Mouse (Mus musculus) midbrain, postnatal 0 days (tissue): ENCODE results near the gene Ccm2l. TPM values are rescaled to one million over a fixed set of nuclear protein-coding genes. Genes with fewer than 3 reads are reported as not detected.
A peak's percentile ranks its signal among the peaks of the same experiment; 100 is the strongest.

Source experiments
- ATAC-seq: fragments of 200-750 bp; cut with Nextera tagmentation; 2 replicates; pipeline ENCODE4 v1.8.0; 2017; ENCODE audit warnings: moderate number of reproducible peaks, mild to moderate bottlenecking, moderate TSS enrichment, moderate library complexity; ENCODE audit not compliant: low FRiP score
- DNase-seq: peaks from one replicate; pipeline ENCODE4 v3.0.0-alpha.2; 2015; ENCODE audit warnings: low spot score
- H3K27ac ChIP-seq: fragments of 300-500 bp; sonication (generic); 2 replicates; pipeline ENCODE4 v1.5.1; 2014; ENCODE audit warnings: low read depth, mild to moderate bottlenecking, low read length, mixed read lengths
- H3K27me3 ChIP-seq: fragments of 300-500 bp; sonication (generic); 2 replicates; pipeline ENCODE4 v1.6.1; 2014; ENCODE audit warnings: low read length, control low read depth, mixed read lengths; ENCODE audit not compliant: insufficient read depth
- H3K36me3 ChIP-seq: fragments of 300-500 bp; sonication (generic); 2 replicates; pipeline ENCODE4 v1.6.1; 2014; ENCODE audit warnings: low read length, control low read depth, mixed read lengths; ENCODE audit not compliant: insufficient read depth
- H3K4me1 ChIP-seq: fragments of 300-500 bp; sonication (generic); 2 replicates; pipeline ENCODE4 v1.6.1; 2014; ENCODE audit warnings: mild to moderate bottlenecking, control low read depth, antibody characterized with exemption, low read length, mixed read lengths; ENCODE audit not compliant: insufficient read depth
- H3K4me2 ChIP-seq: fragments of 300-500 bp; sonication (generic); 2 replicates; pipeline ENCODE4 v1.6.1; 2014; ENCODE audit warnings: low read depth, mild to moderate bottlenecking, low read length, mixed read lengths; ENCODE audit not compliant: poor library complexity, severe bottlenecking
- H3K4me3 ChIP-seq: fragments of 300-500 bp; sonication (generic); 2 replicates; pipeline ENCODE4 v1.5.1; 2014; ENCODE audit warnings: low read depth, mild to moderate bottlenecking, low read length, moderate library complexity
- H3K9ac ChIP-seq: fragments of 300-500 bp; sonication (generic); replicated peaks from 2 replicates; pipeline ENCODE4 v1.6.1; 2014; ENCODE audit warnings: mild to moderate bottlenecking, low read length, moderate library complexity, mixed read lengths; ENCODE audit not compliant: poor library complexity, severe bottlenecking
- H3K9me3 ChIP-seq: fragments of 300-500 bp; sonication (generic); 2 replicates; pipeline ENCODE4 v1.6.1; 2016; ENCODE audit warnings: low read length, control low read depth
- CTCF ChIP-seq: IDR thresholded peaks from 2 replicates; pipeline ENCODE4 v1.5.1; 2016; ENCODE audit warnings: antibody characterized with exemption, mild to moderate bottlenecking
- WGBS: fragments of 180-500 bp; shearing (Covaris S2); extraction: QIAGEN DNeasy Blood & Tissue Kit; methylation state at CpG from one replicate; pipeline ENCODE4 v1.1.7; 2014; 5-methylcytosine and 5-hydroxymethylcytosine counted together
- polyA plus RNA-seq: library from polyadenylated mRNA; unstranded; fragments of >200 nt; fragmentation: Nextera tagmentation; extraction: Ambion mirVana; gene quantifications from 2 replicates; pipeline ENCODE4 v1.2.1, GENCODE M21; 2015
- total RNA-seq: library from RNA; depleted of rRNA; stranded (reverse); fragments of >200 nt; gene quantifications from 2 replicates; pipeline ENCODE4 v1.2.3, GENCODE M21; 2014

The Ccm2l gene
- total and polyA plus RNA-seq, 2 experiments from 2014 or later, result 1.1 to 4.5 TPM

GRCm38 (mm10) chr2:153055270-153055920 lies 10.4 kb upstream of the Ccm2l start:
- Histone ChIP-seq H3K36me3 (peaks cover 16% of the 10 kb centered on the region), H3K4me2 (no peak overlapping the region), H3K4me3 (no peak overlapping the region), H3K9me3 (no peaks in the 10 kb centered on the region), H3K4me1 (no peaks in the 10 kb centered on the region), H3K27me3 (no peaks in the 10 kb centered on the region), H3K27ac (no peak overlapping the region), H3K9ac (no peak overlapping the region)
- ATAC-seq (no peak), DNase-seq (no peak)
- peak; percentile 50 for TF ChIP-seq CTCF
- 58% methylated on average over 6 of the region's 6 CpGs for WGBS

GRCm38 (mm10) chr2:153058365-153058764 lies 7.4 kb upstream of the Ccm2l start:
- no peak overlapping the region for H3K4me3 ChIP-seq
- no peaks in the 10 kb centered on the region for H3K27me3 ChIP-seq
- no peak for TF ChIP-seq CTCF
- no peak for DNase-seq
- ATAC-seq, result no peak
- no peak overlapping the region for H3K9ac ChIP-seq
- H3K27ac ChIP-seq, result no peak overlapping the region
- no peaks in the 10 kb centered on the region for H3K4me1 ChIP-seq
- no peaks in the 10 kb centered on the region for H3K9me3 ChIP-seq
- 80% methylated on average over 4 of the region's 4 CpGs for WGBS
- H3K4me2 ChIP-seq, result no peak overlapping the region
- H3K36me3 ChIP-seq, result peaks cover 16% of the 10 kb centered on the region

GRCm38 (mm10) chr2:153060216-153060615 lies 5.5 kb upstream of the Ccm2l start:
- H3K36me3 ChIP-seq, result peaks cover 3% of the 10 kb centered on the region; the same call in 1 of the 2 replicates

GRCm38 (mm10) chr2:153063394-153063793 lies 2.4 kb upstream of the Ccm2l start:
- Histone ChIP-seq H3K4me3 (no peak overlapping the region), H3K27ac (no peak overlapping the region; the same call in 1 of the 2 replicates), H3K9me3 (no peaks in the 10 kb centered on the region), H3K36me3 (no peaks in the 10 kb centered on the region; the same call in 1 of the 2 replicates), H3K9ac (no peak overlapping the region), H3K4me1 (no peaks in the 10 kb centered on the region), H3K4me2 (no peak overlapping the region), H3K27me3 (no peaks in the 10 kb centered on the region)
- no peak for TF ChIP-seq CTCF
- ATAC-seq, result no peak
- DNase-seq, result no peak
- WGBS, result 57% methylated on average over 3 of the region's 3 CpGs

More at GRCm38 (mm10) chr2:153060216-153060615, 5.5 kb upstream of the Ccm2l start:
- Histone ChIP-seq H3K9me3 (no peaks in the 10 kb centered on the region), H3K9ac (no peak overlapping the region), H3K4me1 (no peaks in the 10 kb centered on the region), H3K4me3 (no peak overlapping the region), H3K27ac (no peak overlapping the region), H3K27me3 (no peaks in the 10 kb centered on the region), H3K4me2 (no peak overlapping the region)
- no peak for DNase-seq
- no peak for TF ChIP-seq CTCF
- ATAC-seq, result no peak
- WGBS, result 89% methylated on average over 7 of the region's 7 CpGs

GRCm38 (mm10) chr2:153064190-153064970 lies 1.4 kb upstream of the Ccm2l start:
- no peaks in the 10 kb centered on the region for H3K27me3 ChIP-seq
- no peak overlapping the region for H3K4me3 ChIP-seq
- H3K4me1 ChIP-seq, result no peaks in the 10 kb centered on the region
- no peak overlapping the region for H3K27ac ChIP-seq
- TF ChIP-seq CTCF, result no peak
- H3K36me3 ChIP-seq, result no peaks in the 10 kb centered on the region; the same call in 1 of the 2 replicates
- H3K9me3 ChIP-seq, result no peaks in the 10 kb centered on the region
- H3K4me2 ChIP-seq, result no peak overlapping the region
- 74% methylated on average over 9 of the region's 9 CpGs for WGBS
- ATAC-seq, result no peak
- DNase-seq, result no peak
- no peak overlapping the region for H3K9ac ChIP-seq

- Histone ChIP-seq H3K27ac (no peak overlapping the region), H3K4me2 (peak overlapping the region; percentile 15; the same call in 1 of the 2 replicates), H3K4me1 (no peaks in the 10 kb centered on the region; the same call in 1 of the 2 replicates), H3K9me3 (no peaks in the 10 kb centered on the region), H3K27me3 (peaks cover 18% of the 10 kb centered on the region; the same call in 1 of the 2 replicates), H3K36me3 (no peaks in the 10 kb centered on the region), H3K9ac (no peak overlapping the region), H3K4me3 (no peak overlapping the region)
- no peak for TF ChIP-seq CTCF
- no peak for DNase-seq
- no peak for ATAC-seq
- 52% methylated on average over 6 of the region's 6 CpGs for WGBS
Measured at GRCm38 (mm10) chr2:153066991-153067390, 1.2 kb downstream of the Ccm2l start.
